Mouse (Mus musculus): ENCODE measurements around the gene Atp9a. TPM values are rescaled to one million over a fixed set of nuclear protein-coding genes. Genes with fewer than 3 reads are reported as not detected.

Atp9a gene
- polyA plus RNA-seq, 1 experiment = 29.9 TPM

DNA sequence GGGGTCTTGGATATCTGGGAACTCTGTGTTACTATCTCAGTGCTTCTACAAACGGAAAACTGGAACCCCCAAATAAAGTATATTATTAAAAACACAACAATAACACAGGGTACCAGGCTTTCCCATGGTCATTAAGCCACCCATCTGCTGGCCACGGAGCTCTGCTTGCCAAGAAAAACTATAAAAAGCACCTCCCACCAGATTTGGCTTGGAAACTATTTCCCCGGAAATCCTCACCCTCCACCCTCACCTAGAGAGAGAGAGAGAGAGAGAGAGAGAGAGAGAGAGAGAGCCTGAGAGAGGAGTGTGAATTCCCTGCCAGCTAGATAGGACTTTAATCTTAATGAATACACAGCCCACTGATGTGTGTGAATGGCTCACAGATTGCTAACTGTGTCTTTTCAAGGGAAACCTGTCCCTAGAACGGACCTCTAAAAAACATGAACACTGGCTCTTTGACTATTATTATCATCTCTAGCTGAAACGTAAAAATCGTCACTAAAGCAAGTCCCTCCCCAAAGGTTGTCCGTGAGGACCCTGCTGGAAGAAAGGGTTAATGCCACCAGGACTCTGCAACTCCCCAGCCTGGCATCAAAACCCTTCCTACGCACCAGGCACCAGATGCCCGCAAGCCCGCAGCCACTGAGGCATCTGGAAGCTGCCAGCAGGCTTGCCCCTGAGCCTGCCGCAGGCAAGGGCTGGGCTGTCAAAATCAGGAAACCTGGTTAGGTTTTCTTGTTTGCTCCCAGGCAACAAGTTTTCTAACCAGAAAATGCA is 153.4 kb downstream of the Atp9a start:
- H3K4me1 ChIP-seq (replicated peaks; ENCODE audit: control insufficient read depth, insufficient read depth, low read length) = peaks cover 43% of the 10 kb centered on the region
- peak; percentile 30 for DNase-seq
- H3K36me3 ChIP-seq (ENCODE audit: control insufficient read depth, insufficient read depth, low read length) = no peaks in the 10 kb centered on the region
- peak overlapping the region; percentile 52; the same call in 1 of the 2 replicates for H3K27ac ChIP-seq (ENCODE audit: control insufficient read depth, insufficient read depth, low read length)
- no peaks in the 10 kb centered on the region for H3K27me3 ChIP-seq (ENCODE audit: control insufficient read depth, insufficient read depth, low read length)
- H3K4me3 ChIP-seq (ENCODE audit: control insufficient read depth, insufficient read depth, low read length) = peak overlapping the region; percentile 81
- TF ChIP-seq CTCF (IDR thresholded peaks at IDR 0.05; ENCODE audit: borderline replicate concordance, control insufficient read depth, extremely low read depth, insufficient read depth, low read length, poor library complexity) (no peak), POLR2A (IDR thresholded peaks at IDR 0.05; ENCODE audit: control insufficient read depth, extremely low read depth, insufficient read depth, low read length, poor library complexity) (no peak)
- WGBS = 14% methylated on average over 11 of the region's 11 CpGs

DNA sequence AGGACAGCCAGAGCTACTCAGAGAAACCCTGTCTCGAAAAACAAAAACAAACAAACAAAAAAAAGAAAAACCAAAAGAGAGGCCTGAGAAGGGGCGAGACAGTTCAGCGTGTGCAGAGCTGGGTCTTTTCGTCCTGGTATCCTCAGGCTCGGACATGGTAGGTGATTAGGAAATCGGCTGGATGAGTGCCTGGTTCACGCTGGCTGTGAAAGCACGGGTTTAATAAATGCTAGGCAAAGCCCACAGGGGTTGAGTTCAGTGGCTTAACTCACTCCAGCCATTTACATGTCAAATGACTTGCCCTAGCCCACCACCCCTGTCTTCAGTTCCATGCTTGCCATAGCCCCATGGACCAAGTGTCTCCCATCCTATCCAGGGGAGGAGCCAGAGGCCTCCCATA is 155.1 kb downstream of the Atp9a start:
- TF ChIP-seq POLR2A (IDR thresholded peaks at IDR 0.05; ENCODE audit: control insufficient read depth, extremely low read depth, insufficient read depth, low read length, poor library complexity) = no peak
- TF ChIP-seq CTCF (IDR thresholded peaks at IDR 0.05; ENCODE audit: borderline replicate concordance, control insufficient read depth, extremely low read depth, insufficient read depth, low read length, poor library complexity) = no peak
- no peak overlapping the region for H3K4me3 ChIP-seq (ENCODE audit: control insufficient read depth, insufficient read depth, low read length)
- H3K4me1 ChIP-seq (replicated peaks; ENCODE audit: control insufficient read depth, insufficient read depth, low read length) = peaks cover 55% of the 10 kb centered on the region
- DNase-seq = no peak
- 94% methylated on average over 8 of the region's 8 CpGs for WGBS
- no peaks in the 10 kb centered on the region for H3K27me3 ChIP-seq (ENCODE audit: control insufficient read depth, insufficient read depth, low read length)
- no peaks in the 10 kb centered on the region for H3K36me3 ChIP-seq (ENCODE audit: control insufficient read depth, insufficient read depth, low read length)
- no peak overlapping the region for H3K27ac ChIP-seq (ENCODE audit: control insufficient read depth, insufficient read depth, low read length)

DNA sequence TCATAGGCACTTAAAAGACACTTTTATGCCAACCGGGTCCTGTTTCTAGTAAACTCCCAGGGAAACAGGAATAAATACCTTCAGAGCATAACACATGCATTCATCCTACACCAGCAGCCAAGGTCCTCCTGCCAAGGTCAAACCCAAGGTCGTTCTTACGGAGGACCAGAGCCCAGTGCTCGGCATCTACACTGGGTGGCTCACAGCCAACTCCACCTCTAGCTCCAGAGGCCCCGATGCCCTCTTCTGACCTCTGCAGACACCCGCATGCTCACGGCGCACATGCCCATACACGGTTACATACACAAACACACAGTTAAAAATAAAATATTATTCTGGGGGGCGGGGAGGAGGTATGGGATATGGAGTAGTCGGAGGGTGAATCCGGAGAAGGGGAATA is 155.7 kb downstream of the Atp9a start:
- H3K36me3 ChIP-seq (ENCODE audit: control insufficient read depth, insufficient read depth, low read length) = no peaks in the 10 kb centered on the region
- no peaks in the 10 kb centered on the region for H3K27me3 ChIP-seq (ENCODE audit: control insufficient read depth, insufficient read depth, low read length)
- TF ChIP-seq POLR2A (IDR thresholded peaks at IDR 0.05; ENCODE audit: control insufficient read depth, extremely low read depth, insufficient read depth, low read length, poor library complexity) (no peak), CTCF (IDR thresholded peaks at IDR 0.05; ENCODE audit: borderline replicate concordance, control insufficient read depth, extremely low read depth, insufficient read depth, low read length, poor library complexity) (no peak)
- H3K4me3 ChIP-seq (ENCODE audit: control insufficient read depth, insufficient read depth, low read length) = no peak overlapping the region
- H3K27ac ChIP-seq (ENCODE audit: control insufficient read depth, insufficient read depth, low read length) = no peak overlapping the region
- WGBS = 95% methylated on average over 12 of the region's 12 CpGs
- peaks cover 59% of the 10 kb centered on the region for H3K4me1 ChIP-seq (replicated peaks; ENCODE audit: control insufficient read depth, insufficient read depth, low read length)
- no peak for DNase-seq

DNA sequence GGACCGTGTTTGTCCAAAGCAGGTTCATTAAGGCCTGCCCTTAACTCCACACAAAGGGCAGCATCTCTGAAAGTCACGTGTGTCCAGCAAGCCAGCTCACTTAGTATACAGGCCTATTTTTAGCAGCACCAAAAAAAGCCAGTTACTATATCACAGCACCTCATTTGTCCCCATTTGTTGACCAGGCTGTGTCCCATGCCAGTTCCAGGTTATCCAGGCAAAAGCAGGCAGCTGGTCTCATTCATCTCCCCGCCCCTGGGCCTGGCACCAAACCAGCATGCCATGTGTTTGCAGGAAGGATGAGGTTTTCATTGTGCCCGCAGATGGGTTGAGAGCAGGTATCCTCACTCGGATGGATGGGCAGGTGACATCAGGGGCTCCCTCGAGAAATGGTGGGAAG is 157.4 kb downstream of the Atp9a start:
- no peak overlapping the region for H3K4me3 ChIP-seq (ENCODE audit: control insufficient read depth, insufficient read depth, low read length)
- no peak overlapping the region for H3K27ac ChIP-seq (ENCODE audit: control insufficient read depth, insufficient read depth, low read length)
- H3K36me3 ChIP-seq (ENCODE audit: control insufficient read depth, insufficient read depth, low read length) = no peaks in the 10 kb centered on the region
- TF ChIP-seq POLR2A (IDR thresholded peaks at IDR 0.05; ENCODE audit: control insufficient read depth, extremely low read depth, insufficient read depth, low read length, poor library complexity) (no peak), CTCF (IDR thresholded peaks at IDR 0.05; ENCODE audit: borderline replicate concordance, control insufficient read depth, extremely low read depth, insufficient read depth, low read length, poor library complexity) (no peak)
- peaks cover 63% of the 10 kb centered on the region for H3K4me1 ChIP-seq (replicated peaks; ENCODE audit: control insufficient read depth, insufficient read depth, low read length)
- WGBS = 43% methylated on average over 6 of the region's 6 CpGs
- DNase-seq = no peak
- no peaks in the 10 kb centered on the region for H3K27me3 ChIP-seq (ENCODE audit: control insufficient read depth, insufficient read depth, low read length)

Other genes with a start within 250 kb of the Atp9a start
- gene Nfatc2, start 140.8 kb downstream of the Atp9a start, polyA plus RNA-seq (2012; rRNA removed) = 13.3 and 17.4 TPM in 2 replicates
- gene Sall4, start 25.5 kb upstream of the Atp9a start, polyA plus RNA-seq (2012; rRNA removed) = 0.04 TPM in 1 of 2 replicates, not detected in the other
- gene Zfp64, start 213.2 kb upstream of the Atp9a start, polyA plus RNA-seq (2012; rRNA removed) = 63.1 and 71.5 TPM in 2 replicates

Data from thymus, adult 2 months (tissue).